Mouse (Mus musculus) limb, embryonic 12.5 days (tissue): Measurements from ENCODE around the gene Zbtb45. TPM values are rescaled to one million over a fixed set of nuclear protein-coding genes. Genes with fewer than 3 reads are reported as not detected.

Source experiments
- ATAC-seq: fragments of 200-750 bp; cut with Nextera tagmentation; 2 replicates; pipeline ENCODE4 v1.8.0; 2017; ENCODE audit warnings: low read depth, moderate TSS enrichment; ENCODE audit not compliant: insufficient number of reproducible peaks, insufficient read depth, low FRiP score, low TSS enrichment
- H3K27ac ChIP-seq: fragments of 300-500 bp; sonication (generic); 2 replicates; pipeline ENCODE4 v1.5.1; 2016; ENCODE audit warnings: mild to moderate bottlenecking, moderate library complexity
- H3K27me3 ChIP-seq: fragments of 300-500 bp; sonication (generic); 2 replicates; pipeline ENCODE4 v1.6.1; 2016; ENCODE audit warnings: mild to moderate bottlenecking, moderate library complexity
- H3K36me3 ChIP-seq: fragments of 300-500 bp; sonication (generic); 2 replicates; pipeline ENCODE4 v1.6.1; 2016; ENCODE audit warnings: mild to moderate bottlenecking, moderate library complexity
- H3K4me1 ChIP-seq: fragments of 300-500 bp; sonication (generic); replicated peaks from 2 replicates; pipeline ENCODE4 v1.6.1; 2016
- H3K4me2 ChIP-seq: fragments of 300-500 bp; sonication (generic); 2 replicates; pipeline ENCODE4 v1.6.1; 2016; ENCODE audit warnings: mild to moderate bottlenecking, moderate library complexity
- H3K4me3 ChIP-seq: fragments of 300-500 bp; sonication (generic); replicated peaks from 2 replicates; pipeline ENCODE4 v1.5.1; 2016; ENCODE audit warnings: mild to moderate bottlenecking
- H3K9ac ChIP-seq: fragments of 300-500 bp; sonication (generic); replicated peaks from 2 replicates; pipeline ENCODE4 v1.6.1; 2016; ENCODE audit warnings: mild to moderate bottlenecking, moderate library complexity
- H3K9me3 ChIP-seq: fragments of 300-500 bp; sonication (generic); 2 replicates; pipeline ENCODE4 v1.6.1; 2016; ENCODE audit warnings: mild to moderate bottlenecking, moderate library complexity
- WGBS: fragments of 180-500 bp; shearing (Covaris S2); methylation state at CpG from one replicate; pipeline ENCODE4 v1.1.7; 2016; 5-methylcytosine and 5-hydroxymethylcytosine counted together
- polyA plus RNA-seq: library from polyadenylated mRNA; unstranded; fragments of >200 nt; fragmentation: Nextera tagmentation; extraction: Ambion mirVana; gene quantifications from 2 replicates; pipeline ENCODE4 v1.2.1, GENCODE M21; 2016

The Zbtb45 gene
- polyA plus RNA-seq, 1 experiment from 2014 or later = 28.7 TPM

DNA sequence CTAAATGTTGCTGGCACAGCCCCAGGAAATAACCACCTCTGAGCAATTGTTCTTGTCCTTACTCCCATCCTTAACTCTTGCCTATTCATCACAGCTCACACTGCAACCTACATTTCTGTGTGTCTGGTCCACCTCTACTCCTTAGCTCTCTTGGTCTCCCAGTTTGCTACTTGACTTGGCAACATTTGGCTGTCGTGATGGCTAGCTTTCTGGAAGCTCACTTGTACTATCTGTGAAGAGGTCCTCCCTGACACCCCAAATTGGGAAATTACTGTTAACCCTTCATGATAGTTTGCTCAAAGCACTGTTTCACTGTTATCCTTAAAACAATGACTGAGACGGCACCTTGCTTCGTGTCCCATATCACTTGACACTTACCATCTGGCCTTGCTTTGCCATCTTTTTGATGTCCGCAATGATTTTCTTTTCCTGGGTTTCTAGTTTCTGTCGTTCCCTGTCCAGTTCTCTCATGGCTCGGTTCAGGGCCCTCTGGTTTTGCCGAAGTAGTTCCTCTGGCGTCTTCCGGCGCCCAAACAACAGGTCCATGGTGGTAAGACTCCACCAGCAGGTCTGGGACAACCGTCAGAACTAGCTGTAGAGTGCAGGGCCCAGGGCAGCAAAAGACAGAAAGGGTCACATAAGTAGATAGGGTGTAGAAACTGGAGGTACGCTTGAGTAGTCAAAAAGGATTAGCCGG lies 23.8 kb upstream of the Zbtb45 start:
- Histone ChIP-seq H3K27ac (peak overlapping the region; percentile 89), H3K9me3 (no peaks in the 10 kb centered on the region), H3K27me3 (no peaks in the 10 kb centered on the region), H3K9ac (peak overlapping the region; percentile 71), H3K4me1 (peaks cover 30% of the 10 kb centered on the region), H3K4me2 (peak overlapping the region; percentile 84), H3K4me3 (peak overlapping the region; percentile 53), H3K36me3 (peaks cover 64% of the 10 kb centered on the region)
- 46% methylated on average over 13 of the region's 13 CpGs for WGBS
- no peak for ATAC-seq

DNA sequence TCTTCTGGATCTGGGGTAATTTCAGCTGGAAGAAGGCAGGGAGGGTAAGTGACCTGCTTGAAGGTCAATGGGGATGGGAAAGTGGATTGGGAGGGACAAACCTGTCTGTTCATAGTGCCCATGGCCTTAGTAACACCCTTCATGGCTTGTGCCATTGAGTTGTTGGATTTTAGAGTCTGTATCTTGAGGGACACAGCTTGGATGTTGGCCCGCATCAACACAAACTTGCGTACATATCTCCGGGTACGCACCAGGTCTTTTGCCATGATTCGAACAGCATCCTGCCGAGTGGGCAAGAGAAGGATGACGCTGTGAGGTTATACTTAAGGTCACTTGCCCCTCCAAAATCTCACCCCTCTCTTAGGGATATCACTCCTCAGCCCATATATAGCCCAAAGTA lies 22.7 kb upstream of the Zbtb45 start:
- no peak overlapping the region for H3K9ac ChIP-seq
- no peaks in the 10 kb centered on the region for H3K27me3 ChIP-seq
- H3K4me3 ChIP-seq = no peak overlapping the region
- H3K9me3 ChIP-seq = no peaks in the 10 kb centered on the region
- no peak for ATAC-seq
- peaks cover 75% of the 10 kb centered on the region for H3K36me3 ChIP-seq
- no peak overlapping the region for H3K27ac ChIP-seq
- WGBS = 93% methylated on average over 7 of the region's 7 CpGs
- H3K4me1 ChIP-seq = peaks cover 29% of the 10 kb centered on the region
- no peak overlapping the region for H3K4me2 ChIP-seq

DNA sequence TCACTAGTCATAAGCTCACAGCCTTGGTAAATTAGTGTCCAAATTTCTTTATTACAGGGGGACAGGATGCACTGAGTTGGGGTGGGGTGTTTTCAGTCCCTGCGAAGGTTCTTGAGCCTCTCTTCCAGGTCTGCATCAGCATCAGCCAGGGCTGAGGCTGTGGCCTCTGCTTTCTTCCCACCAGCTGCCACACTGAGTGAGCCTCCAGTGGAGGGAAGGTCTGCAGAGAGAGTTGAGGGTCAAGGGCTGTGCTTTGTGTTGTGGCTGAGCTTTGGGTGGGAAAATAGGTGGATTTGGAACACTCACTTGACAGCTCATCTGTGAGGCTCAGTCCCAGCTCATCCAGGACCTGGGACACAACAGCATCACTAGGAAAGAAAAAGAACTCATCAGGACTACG lies 22.1 kb upstream of the Zbtb45 start:
- no peak overlapping the region for H3K4me2 ChIP-seq
- WGBS = 89% methylated on average over 2 of the region's 2 CpGs
- no peaks in the 10 kb centered on the region for H3K27me3 ChIP-seq
- H3K9me3 ChIP-seq = no peaks in the 10 kb centered on the region
- peaks cover 80% of the 10 kb centered on the region for H3K36me3 ChIP-seq
- H3K4me3 ChIP-seq = no peak overlapping the region
- no peak for ATAC-seq
- 0 out of 2 replicates have a peak overlapping the region, but pooled peaks have one; percentile 12 for H3K27ac ChIP-seq
- H3K9ac ChIP-seq = no peak overlapping the region
- H3K4me1 ChIP-seq = peaks cover 31% of the 10 kb centered on the region

DNA sequence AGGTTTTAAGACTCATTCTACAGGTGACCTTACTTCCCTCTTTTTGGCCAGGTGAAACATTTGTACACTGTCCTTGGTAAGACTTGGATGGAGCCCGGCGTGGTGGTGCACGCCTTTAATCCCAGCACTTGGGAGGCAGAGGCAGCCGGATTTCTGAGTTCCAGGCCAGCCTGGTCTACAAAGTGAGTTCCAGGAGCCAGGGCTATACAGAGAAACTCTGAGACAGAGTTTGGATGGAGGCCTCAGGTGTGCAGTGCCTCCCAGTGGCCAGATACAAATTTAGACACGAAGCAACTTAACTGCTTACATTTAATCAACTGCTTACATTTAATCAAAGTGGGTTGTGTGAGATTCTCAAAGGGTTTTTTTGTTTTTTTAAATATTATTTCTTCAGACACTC lies 21.2 kb upstream of the Zbtb45 start:
- H3K27ac ChIP-seq = no peak overlapping the region
- H3K27me3 ChIP-seq = no peaks in the 10 kb centered on the region
- H3K9ac ChIP-seq = no peak overlapping the region
- no peaks in the 10 kb centered on the region for H3K9me3 ChIP-seq
- H3K4me1 ChIP-seq = peaks cover 32% of the 10 kb centered on the region
- no peak overlapping the region for H3K4me3 ChIP-seq
- 76% methylated on average over 5 of the region's 5 CpGs for WGBS
- peaks cover 86% of the 10 kb centered on the region for H3K36me3 ChIP-seq
- no peak for ATAC-seq
- H3K4me2 ChIP-seq = no peak overlapping the region

DNA sequence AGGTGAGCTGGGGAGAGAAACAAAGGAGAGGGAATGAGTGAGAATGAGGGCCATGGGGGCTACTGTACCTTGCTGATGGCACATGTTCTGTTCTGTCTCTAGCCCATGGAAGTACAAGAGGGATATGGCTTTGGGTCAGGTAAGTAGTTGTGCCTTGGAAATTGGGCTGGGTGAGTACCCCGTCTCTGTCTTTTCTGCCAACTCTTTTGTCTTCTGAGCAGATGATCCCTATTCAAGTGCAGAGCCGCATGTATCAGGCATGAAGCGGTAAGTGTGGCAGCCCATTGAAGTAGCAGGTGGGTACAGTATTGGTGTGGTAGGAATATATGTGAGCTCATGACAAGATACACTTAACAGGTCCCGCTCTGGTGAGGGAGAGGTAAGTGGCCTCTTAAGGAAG lies 19.2 kb upstream of the Zbtb45 start:
- ATAC-seq = no peak
- WGBS = 94% methylated on average over 4 of the region's 4 CpGs
- peaks cover 27% of the 10 kb centered on the region for H3K4me1 ChIP-seq
- no peaks in the 10 kb centered on the region for H3K27me3 ChIP-seq
- no peak overlapping the region for H3K4me3 ChIP-seq
- no peaks in the 10 kb centered on the region for H3K9me3 ChIP-seq
- no peak overlapping the region for H3K27ac ChIP-seq
- H3K36me3 ChIP-seq = peaks cover 84% of the 10 kb centered on the region
- H3K9ac ChIP-seq = no peak overlapping the region
- H3K4me2 ChIP-seq = no peak overlapping the region

DNA sequence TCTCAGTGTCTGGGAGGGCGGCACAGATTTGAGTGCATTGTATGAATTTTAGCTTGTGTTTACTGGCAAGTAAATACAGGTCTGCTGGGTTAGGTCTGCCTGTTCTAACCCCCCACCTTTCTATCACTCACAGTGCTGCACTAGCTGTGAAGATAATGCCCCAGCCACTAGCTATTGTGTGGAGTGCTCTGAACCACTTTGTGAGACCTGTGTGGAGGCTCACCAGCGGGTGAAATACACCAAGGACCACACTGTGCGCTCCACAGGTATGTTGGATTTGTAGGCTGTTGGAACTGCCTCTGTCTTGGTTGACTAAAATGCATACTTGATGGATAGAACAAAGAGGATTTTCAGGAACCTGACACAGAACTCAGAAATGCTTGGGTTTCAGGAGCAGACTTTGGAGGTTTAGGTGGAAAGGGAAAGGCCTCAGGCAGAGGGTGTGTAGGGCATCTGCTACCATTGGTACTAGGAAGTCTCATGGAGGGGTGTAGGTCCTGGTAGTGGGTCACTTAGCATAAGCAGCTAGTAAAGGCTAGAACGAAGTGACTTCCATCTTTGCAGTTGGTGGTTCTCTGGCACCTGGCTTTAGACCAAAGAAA lies 15.8 kb upstream of the Zbtb45 start:
- WGBS = 29% methylated on average over 4 of the region's 4 CpGs
- Histone ChIP-seq H3K27ac (peak overlapping the region; percentile 100), H3K36me3 (peaks cover 54% of the 10 kb centered on the region), H3K4me2 (peak overlapping the region; percentile 100), H3K4me1 (peaks cover 25% of the 10 kb centered on the region), H3K9me3 (no peaks in the 10 kb centered on the region), H3K4me3 (peak overlapping the region; percentile 96), H3K9ac (peak overlapping the region; percentile 99), H3K27me3 (no peaks in the 10 kb centered on the region)
- no peak for ATAC-seq

DNA sequence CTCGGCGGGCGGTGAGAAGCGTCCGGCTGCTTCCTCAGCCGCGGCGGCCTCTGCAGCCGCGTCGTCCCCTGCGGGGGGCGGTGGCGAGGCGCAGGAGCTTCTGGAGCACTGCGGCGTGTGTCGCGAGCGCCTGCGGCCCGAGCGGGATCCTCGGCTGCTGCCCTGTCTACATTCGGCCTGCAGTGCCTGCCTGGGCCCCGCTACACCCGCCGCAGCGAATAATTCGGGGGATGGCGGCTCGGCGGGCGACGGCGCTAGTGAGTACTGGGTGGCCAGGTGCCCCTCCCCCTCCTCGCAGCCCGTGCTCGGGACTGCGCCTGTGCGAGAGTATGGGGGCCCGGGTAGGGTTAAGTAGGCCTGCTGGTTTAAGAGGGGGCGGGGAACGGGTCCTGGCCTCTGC lies 15.0 kb upstream of the Zbtb45 start:
- peak overlapping the region; percentile 96 for H3K4me3 ChIP-seq
- H3K36me3 ChIP-seq = peaks cover 46% of the 10 kb centered on the region
- WGBS = 1% methylated on average over 44 of the region's 44 CpGs
- peak overlapping the region; percentile 100 for H3K4me2 ChIP-seq
- H3K9ac ChIP-seq = peak overlapping the region; percentile 99
- H3K27me3 ChIP-seq = no peaks in the 10 kb centered on the region
- peak; percentile 44 for ATAC-seq
- peaks cover 25% of the 10 kb centered on the region for H3K4me1 ChIP-seq
- H3K27ac ChIP-seq = peak overlapping the region; percentile 100
- H3K9me3 ChIP-seq = no peaks in the 10 kb centered on the region

DNA sequence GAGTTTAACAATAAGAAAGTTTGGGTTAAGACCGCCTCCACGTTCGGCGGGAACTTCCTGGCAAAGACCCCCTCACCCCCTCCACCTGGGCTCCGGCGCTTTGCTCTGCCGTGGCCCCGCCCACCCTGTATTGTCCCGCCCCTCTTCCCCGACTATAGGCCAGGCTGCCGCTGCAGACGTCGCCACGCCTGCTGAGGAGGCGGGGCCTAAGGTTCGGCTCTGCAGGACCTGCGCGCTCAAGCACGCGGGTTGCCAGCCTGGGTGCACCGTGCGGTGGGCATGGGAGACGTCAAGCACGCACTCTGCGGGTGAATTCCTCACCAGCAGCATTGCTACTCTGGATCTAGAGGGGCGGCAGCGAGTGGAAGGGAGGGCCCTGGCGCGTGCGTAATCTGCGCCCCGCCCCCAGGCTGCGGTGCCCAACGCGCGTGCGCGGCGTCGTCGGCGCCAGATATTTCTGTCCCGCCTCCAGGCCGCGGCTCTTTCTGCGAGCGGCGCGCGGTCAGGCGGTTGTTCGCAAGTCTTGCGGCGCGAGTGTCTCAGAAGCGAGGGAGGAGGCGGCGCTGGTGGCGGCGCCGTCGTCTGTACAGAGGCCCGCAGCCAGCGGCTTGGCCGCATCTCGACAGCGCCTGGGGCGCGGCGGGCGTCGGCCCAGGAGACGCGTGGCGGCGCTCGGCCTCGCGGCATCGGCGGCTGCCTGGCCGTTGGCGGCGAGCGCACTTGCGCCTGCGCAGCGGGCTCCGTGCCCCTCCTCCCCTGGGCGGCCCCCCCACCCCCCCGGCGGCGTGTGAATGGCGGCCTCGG lies 14.3 kb upstream of the Zbtb45 start:
- Histone ChIP-seq H3K27ac (peak overlapping the region; percentile 100), H3K36me3 (peaks cover 39% of the 10 kb centered on the region), H3K27me3 (no peaks in the 10 kb centered on the region), H3K4me1 (peaks cover 25% of the 10 kb centered on the region), H3K9ac (peak overlapping the region; percentile 99), H3K4me2 (peak overlapping the region; percentile 100), H3K4me3 (peak overlapping the region; percentile 96), H3K9me3 (no peaks in the 10 kb centered on the region)
- peak; percentile 81 for ATAC-seq
- WGBS = under 1% methylated on average over 74 of the region's 95 CpGs

DNA sequence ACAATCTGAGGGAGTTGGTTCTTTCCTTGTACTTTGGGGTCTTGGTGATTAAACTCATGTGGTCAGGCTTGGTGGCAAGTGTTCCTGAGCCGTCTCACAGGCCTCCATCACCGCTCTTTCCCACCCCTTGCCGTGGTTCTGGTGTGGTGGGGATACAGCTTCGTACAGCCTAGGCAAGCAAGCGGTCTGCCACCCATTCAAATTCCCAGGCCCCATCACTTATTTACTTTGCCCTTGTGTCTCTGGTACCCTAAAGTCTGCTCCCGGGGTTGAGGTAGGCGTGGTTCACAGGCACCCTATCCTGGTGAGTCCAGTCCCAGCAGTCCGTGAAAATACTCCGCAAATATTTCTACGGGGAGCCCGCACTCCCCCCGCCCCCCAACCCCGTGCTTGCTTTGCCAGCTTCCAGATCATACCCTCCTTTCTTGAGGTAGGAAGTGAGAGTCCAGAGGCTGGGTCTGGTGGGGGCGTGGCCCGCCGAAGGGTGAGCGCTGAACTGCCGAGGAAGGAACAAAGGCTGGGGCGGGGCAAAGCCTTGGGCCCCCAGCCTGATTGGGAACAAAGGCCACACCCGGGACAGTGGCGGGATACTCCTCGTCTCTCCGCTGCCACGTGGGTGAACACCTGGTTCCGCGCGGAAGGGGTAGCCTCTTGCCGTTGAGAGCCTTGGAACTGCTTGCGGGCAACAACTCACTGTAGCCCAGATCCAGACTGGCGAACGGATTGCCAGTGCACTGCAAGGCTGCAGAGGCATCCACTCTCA lies 13.1 kb upstream of the Zbtb45 start:
- Histone ChIP-seq H3K9me3 (no peaks in the 10 kb centered on the region), H3K4me1 (peaks cover 25% of the 10 kb centered on the region), H3K27me3 (no peaks in the 10 kb centered on the region), H3K4me3 (peak overlapping the region; percentile 96), H3K9ac (peak overlapping the region; percentile 99), H3K4me2 (peak overlapping the region; percentile 100), H3K27ac (peak overlapping the region; percentile 100), H3K36me3 (peaks cover 27% of the 10 kb centered on the region)
- peak; percentile 70 for ATAC-seq
- WGBS = 4% methylated on average over 31 of the region's 31 CpGs

DNA sequence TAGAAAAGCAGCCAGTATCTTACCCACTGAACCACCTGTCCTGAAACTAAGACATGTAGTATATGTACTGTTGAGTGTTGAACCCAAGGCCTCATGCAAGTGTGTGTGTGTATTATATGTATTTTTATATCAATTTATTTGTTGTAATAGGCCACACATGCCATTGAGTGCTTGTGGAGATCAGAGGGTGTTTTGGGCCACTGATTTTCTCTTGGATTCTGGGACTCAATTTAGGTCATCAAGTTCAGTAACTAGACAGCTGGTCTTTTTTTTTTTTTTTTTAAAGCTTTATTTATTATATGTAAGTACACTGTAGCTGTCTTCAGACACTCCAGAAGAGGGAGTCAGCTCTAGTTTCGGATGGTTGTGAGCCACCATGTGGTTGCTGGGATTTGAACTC lies 5.4 kb upstream of the Zbtb45 start:
- no peak overlapping the region for H3K9ac ChIP-seq
- WGBS = 88% methylated on average over 1 of the region's 1 CpGs
- H3K4me3 ChIP-seq = no peak overlapping the region
- ATAC-seq = no peak
- H3K27me3 ChIP-seq = no peaks in the 10 kb centered on the region
- no peaks in the 10 kb centered on the region for H3K9me3 ChIP-seq
- no peaks in the 10 kb centered on the region for H3K36me3 ChIP-seq
- no peak overlapping the region for H3K27ac ChIP-seq
- no peak overlapping the region for H3K4me2 ChIP-seq
- peaks cover 5% of the 10 kb centered on the region; the same call in 1 of the 2 replicates for H3K4me1 ChIP-seq
